Mouse (Mus musculus): ENCODE measurements around the gene Cep19. TPM values are rescaled to one million over a fixed set of nuclear protein-coding genes. Genes with fewer than 3 reads are reported as not detected.
"Not testable (repeated sequence)": the region's sequence is repeated elsewhere in the genome, so short reads cannot be mapped to it uniquely, and the experiment has no call there.

The Cep19 gene
- 0.02 and 0.11 TPM in 2 replicates for polyA plus RNA-seq (2012)

DNA sequence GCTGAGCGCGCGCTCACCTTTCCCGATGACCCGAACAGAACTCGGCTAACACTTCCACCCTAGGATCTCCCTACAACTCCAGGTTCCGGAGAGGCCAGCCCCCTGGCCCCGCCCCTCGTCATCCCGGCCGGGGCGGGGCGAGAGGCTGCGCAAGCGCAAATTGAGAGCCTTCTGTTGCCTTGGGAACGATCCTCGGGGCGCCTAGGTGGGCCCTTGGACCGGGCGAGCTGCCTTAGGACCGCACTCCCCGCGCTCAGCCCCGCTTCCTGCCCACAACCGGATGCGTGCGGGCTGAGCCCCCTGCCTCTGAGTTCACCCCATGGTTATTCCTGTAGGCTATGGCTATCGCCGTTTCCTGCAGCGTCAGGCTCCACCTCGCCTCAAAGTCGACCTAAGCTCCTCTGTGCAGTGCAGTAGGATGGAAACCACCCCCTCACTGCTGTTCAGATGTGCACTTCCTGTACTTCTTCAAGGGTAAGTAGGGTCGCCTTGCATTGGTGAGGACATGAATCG is at the start of gene Cep19, which contains the start of gene Pigx:
Gene Cep19, plus strand, starts transcription at position 163 of the 513 bp plus-strand sequence.
Gene Pigx, minus strand, starts transcription at position 103 of the 513 bp plus-strand sequence.
- H3K9me3 ChIP-seq (ENCODE audit: control insufficient read depth, low read length) = no peaks in the 10 kb centered on the region
- H3K4me3 ChIP-seq (replicated peaks) = peak within 1 kb of the TSS; percentile 83

DNA sequence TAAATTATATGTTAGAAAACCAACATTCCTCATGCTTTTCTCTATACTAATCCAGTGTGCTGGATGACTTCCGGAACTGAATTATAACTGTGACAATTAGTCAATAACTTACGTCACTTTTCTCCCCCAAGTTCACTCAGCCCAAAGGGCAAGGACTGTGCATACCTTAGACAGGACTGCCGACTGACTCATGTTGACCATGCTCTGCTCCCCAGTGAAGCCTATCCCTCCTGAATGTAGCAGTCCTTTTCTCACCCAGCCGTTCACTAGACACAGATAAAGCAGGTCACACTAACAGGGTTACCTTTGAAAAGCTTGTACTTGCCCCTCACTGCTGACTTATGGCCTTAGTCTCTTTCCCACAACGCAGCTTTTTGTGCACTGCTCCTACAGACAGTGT is 40.8 kb upstream of the Cep19 start:
- Histone ChIP-seq H3K4me1 (ENCODE audit: control insufficient read depth) (peaks cover 14% of the 10 kb centered on the region), H3K4me3 (replicated peaks) (no peak overlapping the region), H3K27me3 (ENCODE audit: control insufficient read depth) (no peaks in the 10 kb centered on the region), H3K9me3 (ENCODE audit: control insufficient read depth, low read length) (no peaks in the 10 kb centered on the region), H3K36me3 (ENCODE audit: control insufficient read depth) (no peaks in the 10 kb centered on the region; the same call in 1 of the 2 replicates)
- TF ChIP-seq GATA1 (IDR thresholded peaks at IDR 0.05; ENCODE audit: low read length) (no peak), TAL1 (IDR thresholded peaks at IDR 0.05; ENCODE audit: low read length) (no peak)

More for the DNA sequence above, at the start of gene Cep19, which contains the start of gene Pigx:
- Histone ChIP-seq H3K27me3 (ENCODE audit: control insufficient read depth) (no peaks in the 10 kb centered on the region), H3K36me3 (ENCODE audit: control insufficient read depth) (peaks cover under 1% of the 10 kb centered on the region; the same call in 1 of the 2 replicates), H3K4me1 (ENCODE audit: control insufficient read depth) (peaks cover 19% of the 10 kb centered on the region)
- TF ChIP-seq TAL1 (IDR thresholded peaks at IDR 0.05; ENCODE audit: low read length) (no peak), GATA1 (IDR thresholded peaks at IDR 0.05; ENCODE audit: low read length) (no peak)

DNA sequence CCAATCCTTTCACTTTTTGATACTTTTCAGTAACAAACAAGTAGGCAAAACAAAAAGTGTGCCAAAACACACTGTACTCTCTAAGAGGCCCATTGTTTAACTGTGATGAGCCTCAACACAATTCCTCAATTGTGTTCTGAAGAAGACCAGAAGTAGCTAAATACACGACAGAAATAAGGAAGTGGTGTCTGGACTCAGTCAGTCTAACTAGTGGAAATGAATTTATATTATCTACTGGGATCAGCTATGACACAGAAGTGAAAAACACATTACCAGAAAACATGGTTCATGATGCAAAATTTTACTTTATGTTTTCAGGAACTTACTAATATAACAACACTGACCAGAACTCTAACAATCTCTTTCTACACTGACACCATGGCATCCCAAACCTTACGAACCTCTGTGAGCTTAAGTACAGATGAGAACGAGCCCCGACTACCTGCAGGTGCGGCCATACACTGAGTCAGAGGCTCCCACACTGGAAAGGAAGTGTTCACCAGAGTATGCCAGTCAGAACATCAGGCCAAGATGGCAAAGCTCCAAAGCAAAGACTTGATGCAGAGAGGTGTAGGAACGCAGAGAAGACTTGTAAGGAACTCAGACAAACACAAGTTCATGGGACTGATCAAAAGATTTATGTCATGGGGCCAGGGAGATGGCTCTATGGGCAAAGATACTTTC is 39.6 kb upstream of the Cep19 start:
- Histone ChIP-seq H3K36me3 (ENCODE audit: control insufficient read depth) (no peaks in the 10 kb centered on the region; the same call in 1 of the 2 replicates), H3K4me1 (ENCODE audit: control insufficient read depth) (peaks cover 18% of the 10 kb centered on the region), H3K27me3 (ENCODE audit: control insufficient read depth) (no peaks in the 10 kb centered on the region), H3K4me3 (replicated peaks) (no peak overlapping the region), H3K9me3 (ENCODE audit: control insufficient read depth, low read length) (no peaks in the 10 kb centered on the region)
- TF ChIP-seq TAL1 (IDR thresholded peaks at IDR 0.05; ENCODE audit: low read length) (no peak), GATA1 (IDR thresholded peaks at IDR 0.05; ENCODE audit: low read length) (no peak)

DNA sequence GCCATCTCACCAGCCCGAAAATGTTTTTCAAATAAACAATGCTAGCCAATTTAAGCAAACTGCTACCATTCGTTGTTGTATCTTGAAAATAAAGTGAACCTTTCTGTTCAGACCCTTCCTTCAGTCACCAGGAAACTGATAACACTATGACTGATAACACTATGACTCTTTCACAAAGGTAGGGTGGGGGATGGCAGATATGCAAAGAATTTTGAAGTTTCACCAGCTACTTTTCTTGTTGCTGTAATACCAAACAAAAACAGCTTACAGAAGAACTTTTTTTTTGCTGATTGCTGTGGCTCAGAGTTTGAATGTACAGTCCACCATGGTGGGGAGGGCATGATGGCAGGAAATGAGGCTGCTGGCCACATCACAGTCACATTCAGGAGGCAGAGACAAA is 37.4 kb upstream of the Cep19 start:
- H3K4me1 ChIP-seq (ENCODE audit: control insufficient read depth) = peaks cover 32% of the 10 kb centered on the region
- H3K9me3 ChIP-seq (ENCODE audit: control insufficient read depth, low read length) = no peaks in the 10 kb centered on the region
- H3K27me3 ChIP-seq (ENCODE audit: control insufficient read depth) = no peaks in the 10 kb centered on the region
- H3K4me3 ChIP-seq (replicated peaks) = no peak overlapping the region
- H3K36me3 ChIP-seq (ENCODE audit: control insufficient read depth) = peaks cover 6% of the 10 kb centered on the region
- no peak for TF ChIP-seq GATA1 (IDR thresholded peaks at IDR 0.05; ENCODE audit: low read length)
- no peak for TF ChIP-seq TAL1 (IDR thresholded peaks at IDR 0.05; ENCODE audit: low read length)

DNA sequence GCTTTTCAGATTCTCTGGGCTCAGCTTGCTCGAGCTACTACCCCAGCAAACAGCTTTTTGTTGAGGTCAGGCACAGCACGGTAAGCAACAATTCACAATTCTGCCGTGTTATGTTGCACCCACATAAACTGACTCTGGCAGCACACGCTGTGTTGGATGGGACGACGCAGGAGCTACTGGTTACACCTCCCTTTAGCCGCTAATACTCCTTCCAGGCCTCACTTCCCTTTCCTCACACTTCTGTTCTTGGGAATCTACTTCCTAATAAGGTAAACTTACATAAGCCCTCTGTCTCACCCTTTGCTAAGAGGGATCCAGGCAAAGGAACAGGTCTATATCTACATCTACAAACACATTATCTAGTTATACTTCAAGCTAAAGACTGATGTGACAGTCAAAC is 35.7 kb upstream of the Cep19 start:
- TF ChIP-seq TAL1 (IDR thresholded peaks at IDR 0.05; ENCODE audit: low read length) (no peak), GATA1 (IDR thresholded peaks at IDR 0.05; ENCODE audit: low read length) (no peak)
- H3K4me3 ChIP-seq (replicated peaks) = no peak overlapping the region
- no peaks in the 10 kb centered on the region for H3K27me3 ChIP-seq (ENCODE audit: control insufficient read depth)
- H3K36me3 ChIP-seq (ENCODE audit: control insufficient read depth) = peaks cover 6% of the 10 kb centered on the region
- no peaks in the 10 kb centered on the region for H3K9me3 ChIP-seq (ENCODE audit: control insufficient read depth, low read length)
- peaks cover 31% of the 10 kb centered on the region for H3K4me1 ChIP-seq (ENCODE audit: control insufficient read depth)

DNA sequence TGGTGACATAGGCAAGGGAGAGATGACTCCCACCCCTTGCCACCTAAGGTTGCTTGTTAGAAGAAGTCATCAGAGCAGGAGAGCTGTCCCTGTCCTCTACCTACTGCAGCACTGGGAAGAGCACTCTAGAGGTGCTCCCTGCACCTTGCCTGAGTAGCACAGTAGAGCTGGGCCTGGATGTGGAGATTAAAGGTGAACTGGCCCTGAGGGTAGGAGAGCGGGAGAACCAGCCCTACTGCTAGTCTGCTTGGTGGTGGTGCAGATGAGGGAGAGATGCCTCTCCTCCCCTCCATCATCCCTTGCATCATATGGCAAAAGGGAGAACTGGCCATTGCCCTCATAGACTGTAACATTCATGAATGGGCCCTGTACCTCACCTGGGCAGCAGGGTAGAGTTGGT is 32.7 kb upstream of the Cep19 start:
- TF ChIP-seq TAL1 (IDR thresholded peaks at IDR 0.05; ENCODE audit: low read length) (no peak), GATA1 (IDR thresholded peaks at IDR 0.05; ENCODE audit: low read length) (no peak)
- peaks cover 8% of the 10 kb centered on the region for H3K36me3 ChIP-seq (ENCODE audit: control insufficient read depth)
- peaks cover 31% of the 10 kb centered on the region for H3K4me1 ChIP-seq (ENCODE audit: control insufficient read depth)

DNA sequence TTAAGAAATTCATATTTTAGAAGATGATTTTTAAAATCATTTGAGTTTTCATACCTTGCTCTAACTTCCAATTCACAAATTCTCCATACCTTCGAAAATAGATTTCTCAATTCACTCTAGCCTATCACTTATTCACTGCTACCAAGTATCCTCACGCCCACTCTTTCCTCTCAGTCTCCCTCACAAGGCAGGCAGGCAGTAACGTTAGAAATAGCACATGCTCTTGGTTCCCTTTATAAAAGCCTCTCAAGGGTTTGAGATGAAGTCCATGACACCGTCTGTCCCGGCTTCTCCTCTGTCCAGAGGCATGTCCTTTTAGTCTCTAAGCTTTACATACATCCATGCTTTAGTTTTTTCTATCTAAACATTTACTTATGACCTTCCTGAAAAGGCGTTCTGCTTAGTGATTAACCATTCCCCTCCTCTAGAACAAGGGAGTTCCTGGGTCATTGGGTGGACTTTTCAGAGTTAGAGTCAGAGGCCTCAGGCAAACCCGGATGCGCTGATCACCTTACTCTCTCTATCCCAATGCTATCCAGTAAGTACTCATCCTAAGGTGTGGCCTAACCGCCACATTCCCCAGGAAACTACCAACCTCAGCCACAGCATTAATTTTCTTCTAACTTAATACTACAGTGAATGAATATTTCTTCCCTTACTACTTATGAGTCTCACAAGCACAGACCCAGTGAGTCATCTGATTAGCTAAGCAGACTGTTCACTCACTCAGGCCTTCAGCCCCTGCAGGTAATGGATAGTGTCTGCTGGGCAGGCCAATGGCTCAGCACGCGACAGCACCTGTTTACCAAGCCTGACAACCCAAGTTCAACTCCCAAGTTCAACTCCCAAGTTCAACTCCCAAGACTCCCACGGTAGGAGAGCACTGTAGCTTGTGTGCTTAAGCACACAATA is 31.0 kb upstream of the Cep19 start:
- no peak overlapping the region for H3K4me3 ChIP-seq (replicated peaks)

More for the DNA sequence above, 32.7 kb upstream of the Cep19 start:
- no peaks in the 10 kb centered on the region for H3K9me3 ChIP-seq (ENCODE audit: control insufficient read depth, low read length)
- H3K4me3 ChIP-seq (replicated peaks) = no peak overlapping the region
- no peaks in the 10 kb centered on the region for H3K27me3 ChIP-seq (ENCODE audit: control insufficient read depth)

DNA sequence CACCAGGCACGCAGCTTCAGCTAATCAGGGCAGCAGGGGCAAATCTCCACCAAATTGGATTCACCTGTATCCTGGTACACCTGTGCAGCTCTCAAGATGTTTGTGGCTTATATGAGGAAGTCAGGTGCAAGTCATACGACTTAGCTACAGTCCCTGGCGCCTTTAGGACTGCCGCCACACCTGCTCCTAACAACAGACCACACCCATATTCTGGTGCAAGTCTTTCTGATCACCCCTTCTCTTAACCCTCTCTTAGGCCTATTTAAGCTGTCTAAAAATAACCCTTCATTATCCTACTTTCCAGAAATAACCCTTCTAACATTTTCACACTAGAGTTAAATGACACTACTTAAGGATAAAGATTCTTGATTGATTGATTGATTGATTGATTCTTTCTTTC is 29.5 kb upstream of the Cep19 start:
- H3K27me3 ChIP-seq (ENCODE audit: control insufficient read depth); H3K4me3 ChIP-seq (replicated peaks); H3K9me3 ChIP-seq (ENCODE audit: control insufficient read depth, low read length): not testable (repeated sequence)
- H3K36me3 ChIP-seq (ENCODE audit: control insufficient read depth) = peaks cover 11% of the 10 kb centered on the region
- peaks cover 17% of the 10 kb centered on the region for H3K4me1 ChIP-seq (ENCODE audit: control insufficient read depth)

More for the DNA sequence above, 31.0 kb upstream of the Cep19 start:
- Histone ChIP-seq H3K27me3 (ENCODE audit: control insufficient read depth) (no peaks in the 10 kb centered on the region), H3K4me1 (ENCODE audit: control insufficient read depth) (peaks cover 24% of the 10 kb centered on the region), H3K36me3 (ENCODE audit: control insufficient read depth) (peaks cover 11% of the 10 kb centered on the region), H3K9me3 (ENCODE audit: control insufficient read depth, low read length) (no peaks in the 10 kb centered on the region)
- TF ChIP-seq TAL1 (IDR thresholded peaks at IDR 0.05; ENCODE audit: low read length) = no peak
- no peak for TF ChIP-seq GATA1 (IDR thresholded peaks at IDR 0.05; ENCODE audit: low read length)

DNA sequence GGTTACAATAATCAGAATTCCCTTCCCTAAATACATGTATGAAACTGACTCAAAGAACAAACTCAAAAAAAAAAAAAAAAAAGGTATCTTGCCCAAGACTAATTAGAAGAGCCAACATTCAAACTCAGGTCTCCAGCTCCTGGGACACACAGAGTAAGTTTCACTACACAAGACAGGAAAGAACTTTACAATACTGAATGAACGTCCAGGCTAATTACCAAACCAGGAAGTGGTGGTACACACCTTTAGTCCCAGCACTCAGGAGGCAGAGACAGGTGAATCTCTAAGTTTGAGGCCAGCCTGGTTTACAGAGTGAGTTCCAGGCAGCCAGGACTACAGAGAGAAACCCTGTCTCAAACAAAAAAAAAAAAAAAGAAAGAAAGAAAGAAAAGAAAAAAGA is 23.8 kb upstream of the Cep19 start:
- H3K27me3 ChIP-seq (ENCODE audit: control insufficient read depth) = no peaks in the 10 kb centered on the region
- no peaks in the 10 kb centered on the region for H3K9me3 ChIP-seq (ENCODE audit: control insufficient read depth, low read length)
- peaks cover 4% of the 10 kb centered on the region for H3K36me3 ChIP-seq (ENCODE audit: control insufficient read depth)
- TF ChIP-seq GATA1 (IDR thresholded peaks at IDR 0.05; ENCODE audit: low read length) (no peak), TAL1 (IDR thresholded peaks at IDR 0.05; ENCODE audit: low read length) (no peak)
- peaks cover 32% of the 10 kb centered on the region for H3K4me1 ChIP-seq (ENCODE audit: control insufficient read depth)
- no peak overlapping the region for H3K4me3 ChIP-seq (replicated peaks)
